Mouse (Mus musculus): ENCODE measurements at regions not wholly inside any gene's neighbourhood (a gene's known extent, or its start where the extent isn't known, plus 50 kb on each side); places are given as distances from the start of the nearest gene placed in this dataset.
"Not testable (repeated sequence)": the region's sequence is repeated elsewhere in the genome, so short reads cannot be mapped to it uniquely, and the experiment has no call there.

DNA sequence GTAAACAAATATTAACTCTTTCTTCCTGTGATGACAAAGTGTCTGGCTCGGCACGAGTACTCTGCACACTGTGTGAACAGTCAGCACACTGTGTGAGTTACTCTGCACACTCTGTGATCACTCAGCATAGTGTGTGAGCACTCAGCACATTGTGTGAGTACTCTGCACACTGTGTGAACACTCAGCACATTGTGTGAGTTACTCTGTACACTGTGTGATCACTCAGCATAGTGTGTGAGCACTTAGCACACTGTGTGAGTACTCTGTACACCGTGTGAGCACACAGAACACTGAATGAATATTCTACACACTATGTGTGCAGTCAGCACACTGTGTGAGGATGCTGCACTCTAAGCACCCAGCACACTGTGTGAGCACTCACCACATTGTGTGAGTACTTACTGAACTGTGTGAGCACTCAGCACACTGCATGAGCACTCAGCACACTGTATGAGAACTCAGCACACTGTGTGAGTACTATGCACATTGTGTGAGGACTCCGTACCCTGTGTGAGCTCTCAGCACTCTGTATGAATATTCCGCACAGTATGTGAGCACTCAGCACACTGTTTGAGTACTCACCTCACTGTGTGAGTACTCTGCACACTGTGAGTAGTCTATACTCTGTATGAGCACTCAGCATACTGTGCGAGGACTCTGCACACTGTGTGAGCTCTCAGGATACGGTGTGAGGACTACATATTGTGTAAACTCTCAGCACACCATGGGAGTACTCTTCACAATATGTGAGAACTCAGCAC, 381.9 kb downstream of the Hdgfl1 start:
- Histone ChIP-seq H3ac (ENCODE audit: control insufficient read depth, insufficient read length, low read depth) (no peak overlapping the region), H3K27me3 (ENCODE audit: control insufficient read depth, insufficient read depth, insufficient read length) (no peaks in the 10 kb centered on the region), H3K36me3 (ENCODE audit: control insufficient read depth, insufficient read depth) (no peaks in the 10 kb centered on the region), H3K4me3 (ENCODE audit: insufficient read depth, poor library complexity, severe bottlenecking) (no peak overlapping the region), H3K79me3 (ENCODE audit: low read depth) (no peaks in the 10 kb centered on the region), H3K79me2 (ENCODE audit: control insufficient read depth, insufficient read depth) (no peaks in the 10 kb centered on the region)
- TF ChIP-seq USF1 (IDR thresholded peaks at IDR 0.05; ENCODE audit: low read depth) (no peak), MYOD1 (IDR thresholded peaks at IDR 0.05; ENCODE audit: control insufficient read depth, insufficient read length, low read depth) (no peak), FOSL1 (IDR thresholded peaks at IDR 0.05; ENCODE audit: insufficient read depth, low read length, poor library complexity, severe bottlenecking) (no peak), MYOG (IDR thresholded peaks at IDR 0.05; ENCODE audit: control insufficient read depth, extremely low read depth, insufficient read length) (no peak), MAX (IDR thresholded peaks at IDR 0.05) (no peak), CTCF (IDR thresholded peaks at IDR 0.05; ENCODE audit: control insufficient read depth, insufficient read depth, insufficient read length) (no peak), CEBPB (IDR thresholded peaks at IDR 0.05; ENCODE audit: low read depth) (no peak)

DNA sequence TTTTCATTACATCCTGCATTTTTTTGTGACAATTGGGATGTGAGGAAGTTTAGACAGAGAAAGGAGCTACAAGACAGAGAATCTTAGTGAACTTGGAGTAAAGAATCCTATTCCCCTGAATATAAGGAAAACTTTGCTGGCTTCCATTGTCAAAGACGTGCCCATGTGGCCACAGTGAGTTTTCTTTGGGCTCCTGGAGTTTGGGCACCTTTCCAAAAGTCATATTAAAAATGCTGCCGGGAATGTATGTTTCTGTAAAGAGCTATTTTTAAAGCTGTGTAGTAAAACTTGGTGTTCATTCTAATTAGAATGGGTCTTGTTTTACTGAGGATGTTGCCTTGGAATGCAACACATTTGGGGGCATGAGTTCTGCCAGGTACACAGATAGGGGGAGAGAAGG, 387.3 kb downstream of the Hdgfl1 start:
- H3ac ChIP-seq (ENCODE audit: control insufficient read depth, insufficient read length, low read depth): no peak overlapping the region
- H3K79me2 ChIP-seq (ENCODE audit: control insufficient read depth, insufficient read depth): no peaks in the 10 kb centered on the region
- H3K27me3 ChIP-seq (ENCODE audit: control insufficient read depth, insufficient read depth, insufficient read length): no peaks in the 10 kb centered on the region
- H3K36me3 ChIP-seq (ENCODE audit: control insufficient read depth, insufficient read depth): no peaks in the 10 kb centered on the region
- TF ChIP-seq MAX (IDR thresholded peaks at IDR 0.05) (no peak), FOSL1 (IDR thresholded peaks at IDR 0.05; ENCODE audit: insufficient read depth, low read length, poor library complexity, severe bottlenecking) (no peak), MYOD1 (IDR thresholded peaks at IDR 0.05; ENCODE audit: control insufficient read depth, insufficient read length, low read depth) (no peak), USF1 (IDR thresholded peaks at IDR 0.05; ENCODE audit: low read depth) (no peak), CTCF (IDR thresholded peaks at IDR 0.05; ENCODE audit: control insufficient read depth, insufficient read depth, insufficient read length) (no peak), CEBPB (IDR thresholded peaks at IDR 0.05; ENCODE audit: low read depth) (no peak), MYOG (IDR thresholded peaks at IDR 0.05; ENCODE audit: control insufficient read depth, extremely low read depth, insufficient read length) (no peak)
- H3K79me3 ChIP-seq (ENCODE audit: low read depth): no peaks in the 10 kb centered on the region
- H3K4me3 ChIP-seq (ENCODE audit: insufficient read depth, poor library complexity, severe bottlenecking): no peak overlapping the region

DNA sequence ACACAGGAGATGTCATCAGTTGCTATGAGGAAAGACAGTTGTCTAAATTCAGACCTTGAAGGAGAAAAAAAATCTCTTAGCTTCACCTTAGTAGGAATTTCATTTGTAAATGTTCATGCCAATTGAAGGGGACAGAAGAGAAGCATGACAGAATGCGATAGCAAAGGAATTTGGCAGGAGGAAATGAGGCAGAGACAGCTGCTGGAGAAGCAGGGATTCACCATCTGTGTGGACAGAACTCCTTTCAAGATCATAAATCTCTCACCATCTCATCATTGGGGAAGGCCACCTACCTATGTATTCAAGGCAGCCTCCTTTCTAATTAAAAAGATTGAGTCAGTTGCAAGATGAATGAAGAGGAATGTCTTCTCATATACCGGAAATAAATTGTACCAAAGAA, 387.8 kb downstream of the Hdgfl1 start:
- no peaks in the 10 kb centered on the region for H3K79me3 ChIP-seq (ENCODE audit: low read depth)
- no peak overlapping the region for H3K4me3 ChIP-seq (ENCODE audit: insufficient read depth, poor library complexity, severe bottlenecking)
- TF ChIP-seq USF1 (IDR thresholded peaks at IDR 0.05; ENCODE audit: low read depth): no peak
- peak; percentile 13 for TF ChIP-seq MYOD1 (IDR thresholded peaks at IDR 0.05; ENCODE audit: control insufficient read depth, insufficient read length, low read depth)
- no peaks in the 10 kb centered on the region for H3K79me2 ChIP-seq (ENCODE audit: control insufficient read depth, insufficient read depth)
- no peaks in the 10 kb centered on the region for H3K27me3 ChIP-seq (ENCODE audit: control insufficient read depth, insufficient read depth, insufficient read length)
- H3K36me3 ChIP-seq (ENCODE audit: control insufficient read depth, insufficient read depth): no peaks in the 10 kb centered on the region
- no peak overlapping the region for H3ac ChIP-seq (ENCODE audit: control insufficient read depth, insufficient read length, low read depth)

GRCm38 (mm10) chr13:26375546-26375945, 394.4 kb downstream of the Hdgfl1 start:
- Histone ChIP-seq H3K36me3 (ENCODE audit: control insufficient read depth, insufficient read depth) (no peaks in the 10 kb centered on the region), H3ac (ENCODE audit: control insufficient read depth, insufficient read length, low read depth) (no peak overlapping the region), H3K79me2 (ENCODE audit: control insufficient read depth, insufficient read depth) (no peaks in the 10 kb centered on the region), H3K4me3 (ENCODE audit: insufficient read depth, poor library complexity, severe bottlenecking) (no peak overlapping the region), H3K79me3 (ENCODE audit: low read depth) (no peaks in the 10 kb centered on the region), H3K27me3 (ENCODE audit: control insufficient read depth, insufficient read depth, insufficient read length) (no peaks in the 10 kb centered on the region)
- TF ChIP-seq CTCF (IDR thresholded peaks at IDR 0.05; ENCODE audit: control insufficient read depth, insufficient read depth, insufficient read length) (no peak), FOSL1 (IDR thresholded peaks at IDR 0.05; ENCODE audit: insufficient read depth, low read length, poor library complexity, severe bottlenecking) (no peak), MYOD1 (IDR thresholded peaks at IDR 0.05; ENCODE audit: control insufficient read depth, insufficient read length, low read depth) (no peak), MYOG (IDR thresholded peaks at IDR 0.05; ENCODE audit: control insufficient read depth, extremely low read depth, insufficient read length) (no peak)

DNA sequence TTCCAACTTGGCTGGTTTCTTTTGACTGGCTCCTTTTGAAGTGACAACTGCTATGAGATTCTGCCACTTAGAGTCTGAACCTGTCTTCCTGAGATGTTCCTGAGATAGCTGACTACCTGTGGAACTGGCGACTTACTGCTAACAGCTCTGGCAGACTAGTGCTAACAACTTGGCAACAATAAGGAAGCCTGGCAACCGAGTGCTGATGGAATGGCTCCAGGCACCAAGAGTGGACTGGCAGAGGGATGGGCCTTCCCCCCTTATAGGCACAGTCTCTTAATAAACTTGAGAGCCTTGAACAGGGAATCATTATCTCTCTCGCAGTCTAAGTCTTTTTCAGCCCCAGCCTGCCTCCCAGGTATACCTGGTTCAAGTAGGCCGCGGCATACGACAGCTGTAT, 404.1 kb downstream of the Hdgfl1 start:
- not testable (repeated sequence) for H3ac ChIP-seq (ENCODE audit: control insufficient read depth, insufficient read length, low read depth); H3K79me2 ChIP-seq (ENCODE audit: control insufficient read depth, insufficient read depth); H3K27me3 ChIP-seq (ENCODE audit: control insufficient read depth, insufficient read depth, insufficient read length); H3K4me3 ChIP-seq (ENCODE audit: insufficient read depth, poor library complexity, severe bottlenecking); H3K79me3 ChIP-seq (ENCODE audit: low read depth); H3K36me3 ChIP-seq (ENCODE audit: control insufficient read depth, insufficient read depth)

GRCm38 (mm10) chr13:26356341-26356740, 413.6 kb downstream of the Hdgfl1 start:
- no peaks in the 10 kb centered on the region for H3K79me2 ChIP-seq (ENCODE audit: control insufficient read depth, insufficient read depth)
- H3K27me3 ChIP-seq (ENCODE audit: control insufficient read depth, insufficient read depth, insufficient read length): no peaks in the 10 kb centered on the region
- H3ac ChIP-seq (ENCODE audit: control insufficient read depth, insufficient read length, low read depth): no peak overlapping the region
- no peaks in the 10 kb centered on the region for H3K79me3 ChIP-seq (ENCODE audit: low read depth)
- no peak overlapping the region for H3K4me3 ChIP-seq (ENCODE audit: insufficient read depth, poor library complexity, severe bottlenecking)
- TF ChIP-seq MYOG (IDR thresholded peaks at IDR 0.05; ENCODE audit: control insufficient read depth, extremely low read depth, insufficient read length) (no peak), CEBPB (IDR thresholded peaks at IDR 0.05; ENCODE audit: low read depth) (no peak), MYOD1 (IDR thresholded peaks at IDR 0.05; ENCODE audit: control insufficient read depth, insufficient read length, low read depth) (no peak), FOSL1 (IDR thresholded peaks at IDR 0.05; ENCODE audit: insufficient read depth, low read length, poor library complexity, severe bottlenecking) (no peak), CTCF (IDR thresholded peaks at IDR 0.05; ENCODE audit: control insufficient read depth, insufficient read depth, insufficient read length) (no peak), USF1 (IDR thresholded peaks at IDR 0.05; ENCODE audit: low read depth) (no peak), MAX (IDR thresholded peaks at IDR 0.05) (no peak)
- no peaks in the 10 kb centered on the region for H3K36me3 ChIP-seq (ENCODE audit: control insufficient read depth, insufficient read depth)
